Mouse (Mus musculus) splenic B cell, adult 2 months (primary cell): ENCODE data around the gene Atp5g2.

ENCODE experiments used
- DNase-seq: peaks from one replicate; pipeline ENCODE4 v3.0.0-alpha.2; 2011; ENCODE audit warnings: low read depth, low spot score
- H3K27me3 ChIP-seq: 2 replicates; pipeline ENCODE4 v1.6.1; 2012; ENCODE audit warnings: mild to moderate bottlenecking, low read length, moderate library complexity, mixed read lengths; ENCODE audit not compliant: control insufficient read depth, poor library complexity, insufficient read depth, severe bottlenecking
- H3K36me3 ChIP-seq: 2 replicates; pipeline ENCODE4 v1.6.1; 2012; ENCODE audit warnings: mild to moderate bottlenecking, low read length, moderate library complexity, mixed read lengths; ENCODE audit not compliant: control insufficient read depth, poor library complexity, insufficient read depth, severe bottlenecking

The Atp5g2 gene

DNA sequence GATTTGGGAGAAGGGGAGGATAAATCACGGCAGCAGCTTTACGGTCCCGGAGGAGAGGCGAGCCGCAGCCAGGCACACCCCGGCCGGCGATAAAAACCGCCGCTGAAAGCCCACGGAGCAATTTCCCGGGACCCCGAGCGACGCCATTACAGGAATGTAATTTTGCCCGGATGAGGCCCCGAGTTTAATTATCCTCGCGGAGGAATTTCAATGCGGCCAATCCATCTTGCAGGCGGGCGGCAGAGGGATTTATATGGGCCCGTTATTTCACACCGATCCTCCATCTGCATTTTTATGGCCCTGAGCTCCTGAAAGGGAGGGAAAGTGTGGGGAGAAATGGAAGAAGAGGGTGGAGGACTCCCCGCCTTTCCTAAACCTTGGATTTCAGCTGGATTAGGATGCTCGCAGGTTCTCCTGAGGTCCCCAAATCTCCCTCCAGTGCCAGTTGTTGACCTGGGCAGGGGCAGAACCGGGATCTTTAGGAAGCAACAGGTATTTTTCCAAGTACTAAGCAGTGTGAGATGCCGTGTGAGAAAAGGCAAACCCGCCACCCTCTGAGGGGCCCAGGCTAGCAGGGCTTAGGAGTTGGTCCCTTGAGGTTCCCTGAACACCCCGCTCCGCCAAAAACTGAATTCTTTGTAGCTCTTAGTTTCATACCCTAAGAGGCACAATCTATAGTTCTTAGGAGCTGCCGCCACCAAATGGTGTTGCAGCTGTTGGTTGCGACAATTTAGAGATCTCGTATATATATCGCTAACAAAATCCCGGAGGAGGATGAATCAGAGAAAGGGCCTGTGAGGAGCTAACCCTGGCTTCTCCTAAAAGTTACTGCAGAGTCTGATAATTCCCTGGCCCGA, at the start of gene Atp5g2:
Gene Atp5g2, minus strand, starts transcription at position 138 of the 857 bp plus-strand sequence.
- peak; percentile 11 for DNase-seq
- Histone ChIP-seq H3K27me3 (peaks cover 5% of the 10 kb centered on the region), H3K36me3 (no peaks in the 10 kb centered on the region)

DNA sequence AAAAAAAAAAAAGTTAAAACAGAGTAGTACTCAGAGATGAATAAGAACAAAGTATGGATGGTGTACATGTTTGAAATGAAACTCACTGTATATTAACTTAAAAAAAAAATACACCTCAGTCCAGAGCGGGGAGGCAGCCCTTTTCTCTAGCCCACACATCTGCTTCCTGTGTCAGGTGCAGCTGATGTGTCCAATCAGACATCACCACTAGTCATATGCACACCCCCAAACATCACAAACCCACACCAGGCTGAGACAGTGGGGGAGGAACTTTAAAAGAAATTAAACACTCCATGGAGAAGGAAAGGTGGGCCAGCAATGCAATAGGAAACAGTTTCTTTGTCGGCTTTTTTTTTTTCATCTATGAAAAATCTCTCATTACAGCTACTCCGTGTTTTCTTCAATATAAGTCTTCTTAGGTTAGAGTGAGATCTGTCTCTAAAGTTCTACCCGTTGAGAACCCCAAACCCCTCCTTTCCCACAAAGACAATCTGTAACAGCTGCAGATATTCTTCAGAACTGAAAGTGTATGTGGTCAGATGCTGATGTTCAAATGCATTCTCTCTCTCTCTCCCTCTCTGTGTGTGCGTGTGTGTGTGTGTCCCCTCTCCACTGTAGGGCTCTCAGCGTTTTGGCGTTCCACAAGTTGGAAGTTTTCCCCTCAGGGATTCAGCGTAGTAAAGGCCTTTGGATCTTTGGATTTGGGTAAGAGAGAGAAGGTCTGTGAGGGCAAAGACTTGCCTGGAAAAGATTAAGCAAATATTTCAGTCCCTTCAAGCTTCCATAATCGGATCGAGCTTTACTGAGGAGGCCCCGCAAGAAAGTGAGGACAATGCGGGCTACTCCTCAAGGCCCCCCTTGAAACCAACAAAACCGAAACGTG, 49.1 kb upstream of the Atp5g2 start:
- peak; percentile 44 for DNase-seq
- peaks cover 3% of the 10 kb centered on the region for H3K36me3 ChIP-seq
- H3K27me3 ChIP-seq: no peaks in the 10 kb centered on the region

DNA sequence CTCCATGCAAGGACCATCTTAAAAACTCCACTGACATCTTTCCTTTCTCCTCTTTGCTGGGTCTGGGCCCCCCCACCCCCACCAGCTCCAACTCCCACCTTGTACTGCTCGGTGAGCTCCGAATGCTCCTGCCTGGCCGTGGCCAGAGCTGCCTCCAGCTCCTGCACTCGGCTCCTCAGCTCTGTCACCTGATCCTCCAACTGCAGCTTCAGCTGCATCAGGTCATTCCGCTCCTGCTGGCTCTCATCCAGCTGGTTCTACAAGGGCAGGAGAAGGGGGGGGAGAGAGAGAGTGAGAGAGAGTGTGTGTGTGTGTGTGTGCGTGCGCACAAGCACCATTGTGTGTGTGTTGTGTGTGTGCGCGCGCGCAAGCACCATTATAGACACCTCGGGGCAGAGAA, 44.0 kb upstream of the Atp5g2 start:
- Histone ChIP-seq H3K36me3 (peaks cover 13% of the 10 kb centered on the region), H3K27me3 (no peaks in the 10 kb centered on the region)
- DNase-seq: no peak

DNA sequence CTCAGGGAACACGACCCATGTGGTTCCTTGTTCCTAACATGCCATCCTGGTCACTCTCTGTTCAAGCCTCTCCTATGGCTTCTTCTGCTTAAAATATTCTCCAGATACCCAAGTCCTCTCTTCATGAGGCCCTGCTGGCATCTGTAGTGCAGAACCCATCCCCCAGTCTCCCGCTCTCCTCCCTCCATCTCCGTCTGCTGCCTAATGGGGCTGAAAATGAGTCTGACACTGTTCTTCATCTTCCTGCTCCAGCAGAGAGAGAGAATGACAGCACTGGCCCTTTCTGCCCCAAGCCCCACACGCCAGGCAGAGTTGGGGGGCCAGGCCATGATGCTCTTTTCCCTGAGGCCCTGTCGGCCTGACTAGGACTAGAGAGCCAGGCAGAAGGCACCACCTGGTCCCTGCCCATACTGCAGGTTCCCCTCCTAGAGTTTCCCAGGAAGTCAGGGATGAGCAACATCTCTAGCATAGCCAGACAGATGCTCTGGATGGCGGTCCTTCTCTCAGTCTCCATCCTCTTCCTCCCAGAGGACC, 35.7 kb upstream of the Atp5g2 start:
- no peaks in the 10 kb centered on the region for H3K27me3 ChIP-seq
- H3K36me3 ChIP-seq: peaks cover 15% of the 10 kb centered on the region
- no peak for DNase-seq

DNA sequence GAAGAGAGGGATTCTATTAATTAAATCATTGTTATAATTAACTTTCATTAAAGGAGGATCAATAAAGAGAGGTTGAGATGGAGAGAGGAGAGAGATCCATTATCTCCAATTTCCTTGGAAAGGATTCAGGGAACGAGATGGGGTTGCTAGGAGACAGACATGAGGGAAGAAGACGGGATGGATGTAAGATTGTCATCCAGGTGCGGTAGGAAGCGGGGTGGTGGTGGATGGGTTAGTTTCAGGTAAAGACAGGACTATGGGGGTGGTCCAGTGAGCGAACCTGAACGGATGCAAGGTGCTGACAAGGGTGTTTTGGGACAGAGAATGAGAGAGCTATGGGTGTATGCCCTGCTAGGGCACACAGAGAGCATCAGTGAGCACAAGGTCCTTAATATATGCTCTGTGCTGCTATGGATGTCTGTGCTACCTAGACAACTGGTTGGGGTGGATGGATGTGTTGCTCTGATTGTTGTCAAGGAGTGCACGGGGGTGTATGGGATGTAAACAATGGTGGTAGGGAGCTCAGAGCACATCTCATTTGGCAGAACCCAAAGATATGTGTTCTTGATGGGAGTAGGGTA, 33.9 kb upstream of the Atp5g2 start:
- DNase-seq: no peak
- H3K36me3 ChIP-seq: peaks cover 9% of the 10 kb centered on the region
- H3K27me3 ChIP-seq: no peaks in the 10 kb centered on the region

DNA sequence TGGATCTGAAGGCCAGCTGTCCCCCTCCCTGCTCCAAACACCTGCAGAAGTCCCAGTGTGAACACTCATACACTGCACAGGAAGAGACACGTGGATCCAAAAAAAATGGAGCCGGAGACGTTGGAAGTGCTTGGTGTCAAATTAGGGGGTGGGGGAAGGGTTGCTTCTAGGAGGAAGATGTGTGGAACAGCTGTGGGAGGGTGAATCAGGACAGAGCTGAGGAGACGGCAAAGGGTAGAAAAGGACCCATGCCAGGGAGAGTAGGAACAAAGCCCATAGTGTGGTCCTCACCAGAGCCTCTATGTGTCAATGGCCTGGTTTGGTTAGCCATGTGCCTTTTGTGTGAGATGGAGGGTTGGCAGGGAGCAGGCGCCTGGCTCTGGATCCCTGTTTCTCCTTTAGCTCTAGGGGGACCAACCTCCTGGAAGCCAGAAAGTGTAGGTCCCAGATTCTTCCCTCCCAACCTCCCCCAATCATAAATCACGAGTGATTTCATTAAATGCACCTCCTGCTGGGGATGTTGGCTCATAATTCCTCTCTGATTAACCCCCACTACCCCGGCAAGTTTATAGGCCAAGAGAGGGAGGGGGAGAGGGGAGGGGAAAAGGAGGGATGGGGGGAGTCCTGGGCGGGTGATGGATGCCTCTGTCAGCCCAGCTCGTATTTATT, 33.2 kb upstream of the Atp5g2 start:
- H3K36me3 ChIP-seq: peaks cover 8% of the 10 kb centered on the region
- no peak for DNase-seq
- H3K27me3 ChIP-seq: no peaks in the 10 kb centered on the region

DNA sequence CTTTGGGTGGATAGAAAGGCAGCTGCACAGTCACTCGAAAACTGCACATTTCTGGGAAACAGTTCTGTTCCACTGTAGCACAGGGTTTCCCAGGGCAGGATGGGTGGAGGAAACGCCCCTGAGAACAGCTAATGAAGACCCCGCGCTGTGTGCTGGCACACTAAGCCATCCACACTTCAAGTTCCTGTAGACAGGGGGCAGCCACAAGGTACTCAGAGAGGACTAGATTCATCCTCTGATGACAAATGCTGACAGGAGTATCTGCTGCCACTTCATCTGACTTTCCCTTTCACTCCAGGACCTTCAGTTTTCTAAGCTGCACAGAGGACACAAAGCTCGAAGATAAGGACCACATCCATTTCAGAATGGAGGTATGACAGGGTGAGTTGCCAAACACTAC, 32.7 kb upstream of the Atp5g2 start:
- peaks cover 8% of the 10 kb centered on the region for H3K36me3 ChIP-seq
- no peak for DNase-seq
- no peaks in the 10 kb centered on the region for H3K27me3 ChIP-seq

DNA sequence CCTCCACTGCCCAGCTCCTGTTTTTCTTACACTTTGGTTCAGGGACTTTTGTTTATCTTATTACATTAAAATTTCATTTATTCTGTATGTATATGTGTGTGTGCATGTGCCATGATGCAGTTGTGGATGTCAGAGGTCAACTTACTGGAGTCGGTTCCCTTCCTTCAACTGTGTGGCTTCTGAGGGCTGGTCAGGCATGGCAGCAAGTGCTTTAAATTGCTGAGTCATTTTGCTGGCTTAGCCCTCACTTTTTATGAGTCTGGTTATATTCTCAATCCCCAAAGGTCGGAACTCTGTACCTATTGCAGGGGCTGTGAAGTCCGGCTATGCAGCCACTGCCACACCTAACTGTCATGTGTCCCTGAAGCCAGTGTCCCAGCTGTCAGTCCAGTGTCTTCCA, 30.8 kb upstream of the Atp5g2 start:
- H3K27me3 ChIP-seq: no peaks in the 10 kb centered on the region
- no peak for DNase-seq

DNA sequence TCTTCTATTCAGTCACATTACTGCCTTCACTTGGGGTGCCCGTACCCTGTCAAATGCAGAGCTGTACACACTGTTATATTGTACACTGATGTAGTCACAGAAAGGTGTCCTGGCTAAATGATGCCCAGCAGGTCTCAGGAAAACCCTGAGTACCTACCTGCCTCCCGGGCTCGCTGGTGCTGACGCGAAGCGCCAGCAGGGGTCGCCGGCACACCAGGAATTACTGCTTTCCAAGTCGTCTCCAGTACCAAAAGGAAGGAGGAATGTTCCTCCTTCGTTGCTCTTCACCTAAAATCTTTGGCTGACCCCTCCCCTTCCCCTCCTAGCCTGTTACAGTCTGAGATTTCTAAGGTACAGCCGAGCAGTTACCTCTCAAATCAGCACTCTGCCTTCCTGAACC, 26.0 kb upstream of the Atp5g2 start:
- H3K36me3 ChIP-seq: no peaks in the 10 kb centered on the region
- peak; percentile 64 for DNase-seq

More for the DNA sequence above, 30.8 kb upstream of the Atp5g2 start:
- no peaks in the 10 kb centered on the region; the same call in 1 of the 2 replicates for H3K36me3 ChIP-seq

DNA sequence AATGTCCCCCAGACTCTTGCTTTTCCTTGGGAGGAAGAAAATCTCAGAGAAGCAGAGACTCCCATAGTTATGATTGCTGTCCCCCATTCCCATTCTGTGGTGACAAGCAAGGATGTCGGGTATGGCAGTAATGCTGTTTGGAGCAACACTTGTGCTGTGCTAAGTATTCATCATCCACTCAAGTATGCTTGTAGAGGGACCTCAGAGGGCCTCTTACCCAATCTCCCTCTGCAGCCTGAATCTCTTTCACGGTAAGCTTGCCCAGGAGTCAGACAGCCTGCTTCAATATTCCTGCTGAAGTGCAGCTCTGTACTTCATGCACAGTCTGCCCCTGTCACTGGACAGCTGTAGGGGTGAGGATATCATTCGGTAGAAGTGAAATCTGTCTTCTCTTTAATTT, 24.7 kb upstream of the Atp5g2 start:
- DNase-seq: no peak
- no peaks in the 10 kb centered on the region; the same call in 1 of the 2 replicates for H3K27me3 ChIP-seq
- no peaks in the 10 kb centered on the region for H3K36me3 ChIP-seq

More for the DNA sequence above, 26.0 kb upstream of the Atp5g2 start:
- no peaks in the 10 kb centered on the region; the same call in 1 of the 2 replicates for H3K27me3 ChIP-seq

DNA sequence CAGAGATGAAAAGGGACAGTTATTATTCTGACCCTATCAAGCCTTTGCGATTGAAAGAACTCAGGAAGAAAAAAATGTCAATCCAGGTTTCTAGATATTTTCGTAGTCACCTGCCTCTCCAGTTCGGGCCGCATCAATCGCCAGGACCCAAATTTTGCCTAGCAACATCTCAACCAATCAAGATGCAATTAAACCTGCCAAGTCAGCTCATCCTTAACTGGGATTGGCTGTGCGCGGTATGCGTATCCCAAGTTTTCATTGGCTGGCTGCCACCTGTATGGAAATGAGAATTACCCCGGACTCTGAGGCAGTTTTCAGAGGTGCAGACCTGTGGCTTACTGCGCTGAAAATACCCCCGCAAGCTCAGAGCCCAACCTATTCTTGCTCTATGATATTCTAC, 21.4 kb upstream of the Atp5g2 start:
- no peaks in the 10 kb centered on the region for H3K36me3 ChIP-seq
- no peaks in the 10 kb centered on the region; the same call in 1 of the 2 replicates for H3K27me3 ChIP-seq

DNA sequence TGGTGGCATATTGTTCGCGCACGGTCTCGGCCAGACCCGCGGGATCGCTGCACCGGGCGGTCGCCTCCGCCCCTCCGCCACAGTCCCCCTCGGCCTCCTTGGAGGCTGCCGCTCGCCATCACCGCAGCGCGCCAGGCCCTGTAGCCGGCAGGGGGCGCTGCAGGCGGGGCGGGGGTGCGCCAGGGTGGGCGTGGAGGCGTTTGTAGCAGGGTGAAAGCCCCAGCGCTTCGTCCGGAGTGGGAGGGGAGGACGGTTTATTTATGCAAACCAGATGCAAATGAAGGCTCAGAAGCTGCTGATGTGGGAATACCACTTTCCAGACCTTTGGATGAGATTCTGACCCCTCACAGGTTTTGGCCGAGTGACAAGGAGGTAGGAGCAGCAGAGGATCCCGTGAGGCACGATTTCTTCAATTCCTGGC, 20.8 kb upstream of the Atp5g2 start:
- DNase-seq: peak; percentile 67
- no peaks in the 10 kb centered on the region for H3K36me3 ChIP-seq
- no peaks in the 10 kb centered on the region; the same call in 1 of the 2 replicates for H3K27me3 ChIP-seq

More for the DNA sequence above, 21.4 kb upstream of the Atp5g2 start:
- peak; percentile 42 for DNase-seq

DNA sequence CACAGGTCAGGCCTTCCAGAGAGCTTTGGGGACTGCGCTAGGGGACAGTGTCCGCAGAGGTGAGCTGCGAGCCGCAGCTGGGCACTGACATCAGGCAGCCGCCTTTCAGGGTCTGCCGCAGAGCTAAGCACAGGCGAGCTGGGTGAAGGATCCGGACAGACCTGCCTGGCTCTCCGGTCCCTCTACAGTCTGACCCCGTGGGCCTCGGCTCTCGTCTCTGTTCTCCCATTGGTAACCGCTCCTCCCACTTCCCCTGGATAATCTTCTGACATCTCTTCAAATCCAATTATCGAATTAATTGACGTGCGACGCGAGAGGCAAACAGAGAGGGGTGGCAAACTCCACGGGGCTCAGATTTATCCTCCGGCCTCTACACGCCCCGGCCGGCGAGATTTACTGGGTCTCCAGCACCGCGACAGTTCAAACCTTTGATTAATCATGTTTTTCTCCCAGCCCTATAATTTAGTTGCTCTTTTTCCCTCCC, 20.2 kb upstream of the Atp5g2 start:
- no peaks in the 10 kb centered on the region for H3K36me3 ChIP-seq
- H3K27me3 ChIP-seq: no peaks in the 10 kb centered on the region; the same call in 1 of the 2 replicates
- peak; percentile 18 for DNase-seq

DNA sequence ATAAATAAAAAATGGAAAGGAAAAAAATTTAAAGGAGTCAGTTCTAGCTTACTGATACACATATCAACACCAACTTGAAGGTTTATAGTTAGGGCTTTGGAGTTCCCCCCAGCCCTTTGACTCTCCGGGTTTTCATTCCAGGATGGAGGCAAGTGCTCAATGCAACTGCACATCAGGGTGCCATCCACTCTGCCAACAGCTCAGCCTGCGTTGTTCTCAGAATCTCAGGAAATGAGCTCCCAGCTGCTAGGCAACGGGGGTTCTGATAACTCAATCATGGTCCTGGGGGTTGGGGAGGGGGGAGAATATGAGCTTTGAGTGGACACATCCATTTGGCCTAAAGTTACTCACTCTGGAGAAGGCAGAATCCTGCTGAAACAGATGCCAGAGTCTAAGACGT, 13.6 kb upstream of the Atp5g2 start:
- H3K27me3 ChIP-seq: no peaks in the 10 kb centered on the region; the same call in 1 of the 2 replicates
- no peaks in the 10 kb centered on the region for H3K36me3 ChIP-seq
- no peak for DNase-seq
